Mouse (Mus musculus) v-Abl transformed pro-B cells (cell line): ENCODE measurements around the gene Ttyh2.

ENCODE experiments used
- in situ Hi-C, 2 experiments: fragments of 400-800 bp; cut with MboI; formaldehyde crosslinking; loops; one replicate each; pipeline ENCODE4 v1.15.1; 2025; ENCODE audit not compliant: unreplicated experiment in 2 of 2

Ttyh2 gene

GRCm38 (mm10) chr11:114676896-114677530 is 1.8 kb downstream of the Ttyh2 start:
- in situ Hi-C loops: loop anchor here (10.0 to 25.0 kb wide), 2 partner anchors 198 to 385 kb away; partner anchors contain the start of gene Cd300e (in 1 of the 2)

GRCm38 (mm10) chr11:114679582-114679981 is 4.4 kb downstream of the Ttyh2 start:
- in situ Hi-C loops: loop anchor here (10.0 to 25.0 kb wide), 2 partner anchors 195 to 383 kb away; partner anchors contain the start of gene Cd300e (in 1 of the 2)

GRCm38 (mm10) chr11:114680291-114680690 is 5.1 kb downstream of the Ttyh2 start:
- in situ Hi-C loops: loop anchor here in 1 of 2 experiments (5.0 to 25.0 kb wide), 2 partner anchors 52 to 382 kb away; partner anchors contain the start of gene Cd300e

DNA sequence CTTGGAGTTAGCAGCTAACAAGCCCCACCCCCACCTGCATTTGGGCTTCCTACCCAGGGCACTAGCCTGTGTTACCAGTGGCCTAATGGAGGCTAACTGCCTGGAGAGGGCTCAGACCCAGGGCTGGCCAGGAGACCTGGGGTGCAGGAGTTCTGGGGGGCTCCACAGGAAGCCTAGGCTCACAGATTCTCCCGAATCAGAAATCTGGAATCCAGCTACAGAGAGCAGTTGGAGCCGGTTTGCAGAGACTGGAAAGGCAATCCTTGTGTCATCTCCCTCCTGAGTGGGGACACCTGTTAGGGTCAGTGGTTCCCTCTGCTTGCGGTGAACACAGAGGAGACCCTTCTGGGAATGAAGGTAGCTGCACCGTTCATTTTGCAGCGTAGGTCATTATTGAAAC is 5.8 kb downstream of the Ttyh2 start:
- in situ Hi-C loops: loop anchor here in 1 of 2 experiments (5.0 to 25.0 kb wide), 2 partner anchors 51 to 381 kb away; partner anchors contain the start of gene Cd300e

GRCm38 (mm10) chr11:114682321-114682900 is 7.2 kb downstream of the Ttyh2 start:
- in situ Hi-C loops: loop anchor here in 1 of 2 experiments (5.0 to 25.0 kb wide), 2 partner anchors 50 to 380 kb away; partner anchors contain the start of gene Cd300e

DNA sequence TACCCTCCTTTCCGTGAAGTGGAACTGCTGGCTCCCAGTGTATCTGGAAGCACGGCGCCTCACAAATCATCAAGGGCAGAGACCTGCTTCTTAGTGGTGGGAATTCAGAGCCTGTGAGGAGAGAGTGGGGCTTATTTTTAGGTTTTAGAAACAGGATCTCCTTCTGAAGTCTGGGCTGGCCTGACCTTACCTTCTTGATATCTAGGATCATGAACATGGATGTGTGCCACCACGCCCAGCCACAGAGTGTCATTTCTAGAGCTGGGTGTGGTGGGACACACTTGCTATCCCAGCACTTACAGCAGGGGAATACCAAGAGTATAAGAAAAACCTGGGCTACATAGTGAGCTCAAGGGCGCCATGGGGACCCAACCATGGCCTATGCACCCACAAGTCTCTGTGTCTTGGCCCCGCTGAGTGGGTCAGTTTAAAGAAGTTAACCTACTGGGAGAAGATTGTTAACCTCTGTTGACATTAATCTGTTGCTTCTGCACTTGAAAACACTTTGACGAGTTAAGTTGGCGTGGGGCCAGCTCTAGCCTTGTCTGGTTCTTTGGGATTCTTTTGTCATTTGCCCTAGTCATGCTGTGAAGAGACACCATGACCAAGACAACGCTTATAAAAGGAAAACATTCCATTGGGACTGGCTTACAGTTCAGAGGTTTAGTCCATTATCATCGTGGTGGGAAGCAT is 7.9 kb downstream of the Ttyh2 start:
- in situ Hi-C loops: loop anchor here in 1 of 2 experiments (5.0 to 25.0 kb wide), 2 partner anchors 49 to 379 kb away; partner anchors contain the start of gene Cd300e

DNA sequence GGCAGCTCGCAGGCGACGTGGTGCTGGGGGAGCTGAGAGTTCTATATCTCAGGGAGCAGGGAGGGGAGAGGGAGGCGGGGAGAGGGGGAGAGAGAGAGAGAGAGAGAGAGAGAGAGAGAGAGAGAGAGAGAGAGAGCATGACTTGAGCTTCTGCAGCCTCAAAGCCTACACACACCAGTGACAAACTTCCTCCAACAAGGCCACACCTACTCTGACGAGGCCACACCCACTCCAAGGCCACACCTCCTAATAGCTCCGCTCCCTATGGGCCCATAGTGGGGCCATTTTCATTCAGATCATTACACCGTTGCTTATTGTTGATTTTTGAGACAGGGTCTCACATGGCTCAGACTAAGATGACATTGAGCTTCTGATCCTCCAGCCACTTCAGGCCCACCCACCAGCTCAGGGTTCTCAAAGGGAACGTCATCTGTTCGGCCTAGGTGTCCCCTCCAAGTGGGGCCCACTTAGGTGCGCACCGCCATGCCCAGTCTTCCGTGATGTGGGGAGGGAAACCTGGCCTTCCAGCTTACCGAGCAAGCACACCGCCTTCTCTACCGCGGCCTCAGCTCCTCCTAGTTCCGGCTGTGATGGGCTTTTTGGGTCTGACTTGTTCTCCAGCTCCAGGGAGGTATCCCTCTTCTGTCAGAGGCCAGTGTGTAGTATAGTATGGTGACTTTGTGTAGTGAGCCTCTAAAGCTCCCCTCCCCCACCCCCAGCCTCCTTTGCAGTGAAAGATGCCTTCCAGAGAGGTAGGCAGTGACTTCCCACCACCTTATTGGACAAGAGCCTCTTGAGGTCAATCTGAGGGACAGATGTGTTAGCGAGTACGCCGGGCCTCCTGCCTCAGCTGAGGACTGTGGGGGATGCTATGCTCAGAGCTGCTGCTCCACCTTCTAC is 8.7 kb downstream of the Ttyh2 start:
- in situ Hi-C loops: loop anchor here in 1 of 2 experiments (5.0 to 25.0 kb wide), 2 partner anchors 48 to 378 kb away; partner anchors contain the start of gene Cd300e

GRCm38 (mm10) chr11:114684627-114685373 is 9.6 kb downstream of the Ttyh2 start:
- in situ Hi-C loops: loop anchor here in 1 of 2 experiments (5.0 to 25.0 kb wide), 2 partner anchors 48 to 378 kb away; partner anchors contain the start of gene Cd300e

DNA sequence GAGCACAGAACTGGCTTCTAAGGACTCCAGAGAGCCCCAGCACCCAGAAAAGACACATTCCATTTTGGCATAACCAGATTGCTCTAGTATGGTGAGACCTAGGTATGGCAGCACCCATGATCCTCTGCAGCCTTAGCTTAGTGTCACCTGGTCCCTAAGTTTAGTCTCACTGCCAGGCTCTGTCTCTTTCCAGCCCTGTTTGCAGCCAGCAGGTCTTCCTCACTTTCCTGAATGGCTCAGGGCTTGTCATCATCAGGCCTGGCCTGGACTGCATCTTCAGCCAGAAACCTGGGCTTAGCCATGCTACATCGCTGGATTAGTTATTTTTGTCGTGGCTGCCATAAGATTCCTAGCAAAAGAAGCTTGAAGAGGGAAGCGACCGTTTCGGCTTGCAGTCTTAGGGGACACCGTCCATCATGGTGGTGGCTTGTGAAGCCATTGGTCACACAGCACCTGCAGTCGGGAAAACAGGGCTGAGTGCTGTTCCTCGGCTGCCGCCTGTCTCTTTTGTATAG is 10.4 kb downstream of the Ttyh2 start:
- in situ Hi-C loops: loop anchor here in 1 of 2 experiments (25.0 kb wide), 1 partner anchor 377 kb away; the partner anchor contains the start of gene Cd300e

GRCm38 (mm10) chr11:114686221-114686959 is 11.2 kb downstream of the Ttyh2 start:
- in situ Hi-C loops: loop anchor here in 1 of 2 experiments (25.0 kb wide), 1 partner anchor 376 kb away; the partner anchor contains the start of gene Cd300e

DNA sequence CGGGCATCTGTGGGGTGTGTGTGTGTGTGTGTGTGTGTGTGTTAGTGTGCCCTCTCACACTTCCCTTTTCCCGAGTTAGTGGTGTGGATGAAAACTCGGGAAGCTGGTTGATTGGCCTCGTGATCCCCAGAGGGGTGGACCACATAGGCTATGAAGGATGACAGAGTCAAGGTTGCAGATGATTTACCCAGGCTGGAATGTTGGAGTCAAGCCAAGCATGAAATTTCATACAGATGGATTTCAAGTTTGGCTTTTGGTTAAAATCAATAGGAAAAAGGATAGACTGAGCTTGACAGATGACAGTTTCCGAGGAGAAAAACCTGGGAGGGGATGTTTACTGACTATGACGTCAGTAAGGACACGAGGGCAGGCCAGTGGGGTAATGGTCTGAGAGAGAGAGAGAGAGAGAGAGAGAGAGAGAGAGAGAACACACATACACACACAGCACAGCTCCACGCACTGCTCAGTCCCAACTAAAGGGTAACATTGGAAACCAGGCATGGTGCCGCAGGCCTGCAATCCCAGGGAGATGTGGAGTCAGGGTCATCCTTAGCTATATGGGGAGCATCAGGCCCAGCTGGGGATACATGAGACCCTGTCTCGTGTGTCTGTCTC is 12.4 kb downstream of the Ttyh2 start:
- in situ Hi-C loops: loop anchor here in 1 of 2 experiments (25.0 kb wide), 1 partner anchor 375 kb away; the partner anchor contains the start of gene Cd300e

DNA sequence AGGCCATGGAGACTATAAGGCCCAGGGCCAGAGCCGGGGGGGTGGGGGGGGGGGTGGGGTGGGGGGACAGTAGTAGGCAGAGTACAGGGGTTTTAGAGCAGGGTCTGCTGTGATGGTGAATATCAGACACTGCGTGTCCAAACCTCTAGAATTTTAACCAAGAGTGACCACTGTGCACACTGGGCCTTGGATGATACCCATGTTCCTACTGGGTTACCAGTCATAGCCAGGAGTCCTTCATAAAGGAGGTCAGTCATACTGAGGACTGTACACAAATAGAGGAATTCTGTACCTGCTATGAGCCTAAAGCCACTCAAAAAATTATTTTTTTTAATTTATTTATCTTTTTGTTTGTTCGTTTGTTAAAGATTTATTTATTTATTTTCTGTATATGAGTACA is 13.5 kb downstream of the Ttyh2 start:
- in situ Hi-C loops: loop anchor here in 1 of 2 experiments (25.0 kb wide), 1 partner anchor 374 kb away; the partner anchor contains the start of gene Cd300e

DNA sequence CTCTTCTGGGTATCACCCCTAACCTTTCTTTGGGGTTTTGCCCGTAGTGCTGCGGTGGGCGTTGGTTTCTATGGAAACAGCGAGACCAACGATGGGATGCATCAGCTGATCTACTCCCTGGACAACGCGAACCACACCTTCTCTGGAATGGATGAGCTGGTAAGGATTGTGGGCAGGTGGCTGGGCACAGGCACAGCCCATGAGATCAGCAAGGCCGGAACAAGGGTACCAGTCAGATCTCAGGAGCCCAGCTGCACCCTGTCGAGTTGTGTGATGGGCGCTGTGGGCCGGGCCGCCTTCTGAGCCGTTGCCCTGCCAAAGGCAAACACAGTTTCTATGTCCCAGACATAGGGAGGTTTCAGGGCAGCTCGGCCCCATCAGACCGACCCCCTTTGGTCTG is 15.0 kb downstream of the Ttyh2 start:
- in situ Hi-C loops: loop anchor here in 1 of 2 experiments (25.0 kb wide), 1 partner anchor 372 kb away; the partner anchor contains the start of gene Cd300e

- in situ Hi-C loops: loop anchor here in 1 of 2 experiments (25.0 kb wide), 1 partner anchor 371 kb away; the partner anchor contains the start of gene Cd300e
Measured at GRCm38 (mm10) chr11:114691454-114692182, 16.4 kb downstream of the Ttyh2 start.

GRCm38 (mm10) chr11:114692601-114693000 is 17.4 kb downstream of the Ttyh2 start:
- in situ Hi-C loops: loop anchor here in 1 of 2 experiments (25.0 kb wide), 1 partner anchor 370 kb away; the partner anchor contains the start of gene Cd300e

DNA sequence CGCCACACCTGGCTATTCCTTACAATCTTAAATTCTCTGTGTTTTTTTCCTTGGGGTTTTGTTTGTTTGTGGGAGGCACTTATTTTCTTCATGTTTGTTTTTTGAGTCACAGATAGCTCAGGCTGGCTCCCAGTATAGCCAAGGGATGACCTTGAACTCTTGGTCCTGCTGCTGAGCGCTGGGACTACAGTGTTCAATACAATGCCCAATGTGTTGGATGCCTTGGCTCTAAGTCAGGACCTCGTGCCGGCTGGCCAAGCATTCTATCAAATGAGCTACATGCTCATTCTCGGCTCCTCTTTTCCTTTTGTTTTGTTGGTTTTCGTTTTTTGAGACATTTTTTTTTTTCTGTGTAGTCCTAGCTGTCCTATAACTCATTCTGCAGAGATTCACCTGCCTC is 18.2 kb downstream of the Ttyh2 start:
- in situ Hi-C loops: loop anchor here in 1 of 2 experiments (25.0 kb wide), 1 partner anchor 369 kb away; the partner anchor contains the start of gene Cd300e
